Mouse (Mus musculus): ENCODE results near the gene Mrpl19. TPM values are rescaled to one million over a fixed set of nuclear protein-coding genes. Genes with fewer than 3 reads are reported as not detected.

Mrpl19 gene
- polyA plus RNA-seq (2014; fragmentation: Nextera tagmentation; extraction: Ambion mirVana), result 41.7 and 41.8 TPM in 2 replicates

- H3K9me3 ChIP-seq (ENCODE audit: control insufficient read depth, low read length), result no peaks in the 10 kb centered on the region
- under 1% methylated on average over 44 of the region's 44 CpGs for WGBS
- H3K4me1 ChIP-seq (replicated peaks; ENCODE audit: control insufficient read depth, insufficient read depth, low read length), result peaks cover 10% of the 10 kb centered on the region
- peak; percentile 97 for DNase-seq (ENCODE audit: low spot score)
- H3K36me3 ChIP-seq (replicated peaks; ENCODE audit: control insufficient read depth, insufficient read depth), result peaks cover 34% of the 10 kb centered on the region
- no peak within 1 kb of the TSS for H3K27ac ChIP-seq
- H3K9ac ChIP-seq, result peak within 1 kb of the TSS; percentile 73
- peak; percentile 98 for ATAC-seq (ENCODE audit: low FRiP score)
- peak within 1 kb of the TSS; percentile 77 for H3K4me2 ChIP-seq (replicated peaks)
- no peaks in the 10 kb centered on the region for H3K27me3 ChIP-seq (ENCODE audit: control insufficient read depth, insufficient read depth, low read length)
- H3K4me3 ChIP-seq (replicated peaks; ENCODE audit: low read length), result peak within 1 kb of the TSS; percentile 86
Observed at GRCm38 (mm10) chr6:81965296-81966067, at the start of gene Mrpl19. Gene Mrpl19 (minus strand): TSS chr6:81965958.

GRCm38 (mm10) chr6:82012392-82012791 is 46.6 kb upstream of the Mrpl19 start:
- no peak overlapping the region for H3K27ac ChIP-seq
- no peaks in the 10 kb centered on the region for H3K9me3 ChIP-seq (ENCODE audit: control insufficient read depth, low read length)
- no peaks in the 10 kb centered on the region for H3K36me3 ChIP-seq (replicated peaks; ENCODE audit: control insufficient read depth, insufficient read depth)
- DNase-seq (ENCODE audit: low spot score), result no peak
- H3K4me2 ChIP-seq (replicated peaks), result no peak overlapping the region
- H3K27me3 ChIP-seq (ENCODE audit: control insufficient read depth, insufficient read depth, low read length), result no peaks in the 10 kb centered on the region
- no peaks in the 10 kb centered on the region for H3K4me1 ChIP-seq (replicated peaks; ENCODE audit: control insufficient read depth, insufficient read depth, low read length)
- H3K9ac ChIP-seq, result no peak overlapping the region
- 41% methylated on average over 1 of the region's 1 CpGs for WGBS
- no peak for ATAC-seq (ENCODE audit: low FRiP score)
- no peak overlapping the region for H3K4me3 ChIP-seq (replicated peaks; ENCODE audit: low read length)

GRCm38 (mm10) chr6:81990049-81990810 is 24.5 kb upstream of the Mrpl19 start:
- ATAC-seq (ENCODE audit: low FRiP score) (no peak), DNase-seq (ENCODE audit: low spot score) (no peak)
- Histone ChIP-seq H3K9ac (no peak overlapping the region), H3K27ac (no peak overlapping the region), H3K4me3 (replicated peaks; ENCODE audit: low read length) (no peak overlapping the region), H3K27me3 (ENCODE audit: control insufficient read depth, insufficient read depth, low read length) (no peaks in the 10 kb centered on the region), H3K36me3 (replicated peaks; ENCODE audit: control insufficient read depth, insufficient read depth) (no peaks in the 10 kb centered on the region), H3K4me2 (replicated peaks) (no peak overlapping the region), H3K9me3 (ENCODE audit: control insufficient read depth, low read length) (no peaks in the 10 kb centered on the region), H3K4me1 (replicated peaks; ENCODE audit: control insufficient read depth, insufficient read depth, low read length) (no peaks in the 10 kb centered on the region; the same call in 1 of the 2 replicates)
- 51% methylated on average over 20 of the region's 20 CpGs for WGBS

GRCm38 (mm10) chr6:81988341-81988740 is 22.6 kb upstream of the Mrpl19 start:
- Histone ChIP-seq H3K4me2 (replicated peaks) (no peak overlapping the region), H3K9ac (no peak overlapping the region), H3K4me3 (replicated peaks; ENCODE audit: low read length) (no peak overlapping the region), H3K36me3 (replicated peaks; ENCODE audit: control insufficient read depth, insufficient read depth) (no peaks in the 10 kb centered on the region), H3K9me3 (ENCODE audit: control insufficient read depth, low read length) (no peaks in the 10 kb centered on the region), H3K27ac (no peak overlapping the region), H3K27me3 (ENCODE audit: control insufficient read depth, insufficient read depth, low read length) (no peaks in the 10 kb centered on the region), H3K4me1 (replicated peaks; ENCODE audit: control insufficient read depth, insufficient read depth, low read length) (no peaks in the 10 kb centered on the region; the same call in 1 of the 2 replicates)
- DNase-seq (ENCODE audit: low spot score) (no peak), ATAC-seq (ENCODE audit: low FRiP score) (no peak)
- 91% methylated on average over 5 of the region's 5 CpGs for WGBS

- no peaks in the 10 kb centered on the region for H3K9me3 ChIP-seq (ENCODE audit: control insufficient read depth, low read length)
- H3K4me2 ChIP-seq (replicated peaks), result no peak overlapping the region
- H3K4me1 ChIP-seq (replicated peaks; ENCODE audit: control insufficient read depth, insufficient read depth, low read length), result no peaks in the 10 kb centered on the region; the same call in 1 of the 2 replicates
- H3K9ac ChIP-seq, result no peak overlapping the region
- no peak overlapping the region for H3K4me3 ChIP-seq (replicated peaks; ENCODE audit: low read length)
- no peak overlapping the region for H3K27ac ChIP-seq
- no peaks in the 10 kb centered on the region for H3K27me3 ChIP-seq (ENCODE audit: control insufficient read depth, insufficient read depth, low read length)
- H3K36me3 ChIP-seq (replicated peaks; ENCODE audit: control insufficient read depth, insufficient read depth), result no peaks in the 10 kb centered on the region
- 54% methylated on average over 3 of the region's 3 CpGs for WGBS
- DNase-seq (ENCODE audit: low spot score) (no peak), ATAC-seq (ENCODE audit: low FRiP score) (no peak)
Observed at GRCm38 (mm10) chr6:81987580-81987979, 21.8 kb upstream of the Mrpl19 start.

- H3K4me1 ChIP-seq (replicated peaks; ENCODE audit: control insufficient read depth, insufficient read depth, low read length), result no peaks in the 10 kb centered on the region; the same call in 1 of the 2 replicates
- 1% methylated on average over 9 of the region's 9 CpGs for WGBS
- no peak overlapping the region for H3K4me2 ChIP-seq (replicated peaks)
- H3K9me3 ChIP-seq (ENCODE audit: control insufficient read depth, low read length), result no peaks in the 10 kb centered on the region
- H3K27ac ChIP-seq, result no peak overlapping the region
- H3K9ac ChIP-seq, result no peak overlapping the region
- no peak overlapping the region for H3K4me3 ChIP-seq (replicated peaks; ENCODE audit: low read length)
- no peaks in the 10 kb centered on the region for H3K36me3 ChIP-seq (replicated peaks; ENCODE audit: control insufficient read depth, insufficient read depth)
- peak; percentile 66; the same call in 1 of the 2 replicates for ATAC-seq (ENCODE audit: low FRiP score)
- peak; percentile 87 for DNase-seq (ENCODE audit: low spot score)
- no peaks in the 10 kb centered on the region for H3K27me3 ChIP-seq (ENCODE audit: control insufficient read depth, insufficient read depth, low read length)
Observed at GRCm38 (mm10) chr6:81987010-81987409, 21.3 kb upstream of the Mrpl19 start.

- H3K27ac ChIP-seq, result no peak overlapping the region
- H3K9me3 ChIP-seq (ENCODE audit: control insufficient read depth, low read length), result no peaks in the 10 kb centered on the region
- DNase-seq (ENCODE audit: low spot score) (no peak), ATAC-seq (ENCODE audit: low FRiP score) (no peak)
- no peaks in the 10 kb centered on the region; the same call in 1 of the 2 replicates for H3K4me1 ChIP-seq (replicated peaks; ENCODE audit: control insufficient read depth, insufficient read depth, low read length)
- H3K36me3 ChIP-seq (replicated peaks; ENCODE audit: control insufficient read depth, insufficient read depth), result no peaks in the 10 kb centered on the region
- WGBS, result 58% methylated on average over 5 of the region's 5 CpGs
- H3K9ac ChIP-seq, result no peak overlapping the region
- H3K4me3 ChIP-seq (replicated peaks; ENCODE audit: low read length), result no peak overlapping the region
- H3K27me3 ChIP-seq (ENCODE audit: control insufficient read depth, insufficient read depth, low read length), result no peaks in the 10 kb centered on the region
- no peak overlapping the region for H3K4me2 ChIP-seq (replicated peaks)
Observed at GRCm38 (mm10) chr6:81986599-81986998, 20.8 kb upstream of the Mrpl19 start.

GRCm38 (mm10) chr6:81986171-81986570 is 20.4 kb upstream of the Mrpl19 start:
- no peak overlapping the region for H3K4me3 ChIP-seq (replicated peaks; ENCODE audit: low read length)
- no peak overlapping the region for H3K27ac ChIP-seq
- H3K27me3 ChIP-seq (ENCODE audit: control insufficient read depth, insufficient read depth, low read length), result no peaks in the 10 kb centered on the region
- H3K4me2 ChIP-seq (replicated peaks), result no peak overlapping the region
- DNase-seq (ENCODE audit: low spot score), result no peak
- no peaks in the 10 kb centered on the region for H3K36me3 ChIP-seq (replicated peaks; ENCODE audit: control insufficient read depth, insufficient read depth)
- H3K9me3 ChIP-seq (ENCODE audit: control insufficient read depth, low read length), result no peaks in the 10 kb centered on the region
- ATAC-seq (ENCODE audit: low FRiP score), result no peak
- no peaks in the 10 kb centered on the region; the same call in 1 of the 2 replicates for H3K4me1 ChIP-seq (replicated peaks; ENCODE audit: control insufficient read depth, insufficient read depth, low read length)
- H3K9ac ChIP-seq, result no peak overlapping the region
- 90% methylated on average over 8 of the region's 8 CpGs for WGBS

- H3K27me3 ChIP-seq (ENCODE audit: control insufficient read depth, insufficient read depth, low read length), result no peaks in the 10 kb centered on the region
- DNase-seq (ENCODE audit: low spot score) (no peak), ATAC-seq (ENCODE audit: low FRiP score) (no peak)
- no peaks in the 10 kb centered on the region for H3K4me1 ChIP-seq (replicated peaks; ENCODE audit: control insufficient read depth, insufficient read depth, low read length)
- no peak overlapping the region for H3K27ac ChIP-seq
- no peak overlapping the region for H3K9ac ChIP-seq
- H3K4me3 ChIP-seq (replicated peaks; ENCODE audit: low read length), result no peak overlapping the region
- 87% methylated on average over 4 of the region's 4 CpGs for WGBS
- H3K4me2 ChIP-seq (replicated peaks), result no peak overlapping the region
- no peaks in the 10 kb centered on the region for H3K9me3 ChIP-seq (ENCODE audit: control insufficient read depth, low read length)
- no peaks in the 10 kb centered on the region for H3K36me3 ChIP-seq (replicated peaks; ENCODE audit: control insufficient read depth, insufficient read depth)
Observed at GRCm38 (mm10) chr6:81979286-81979685, 13.5 kb upstream of the Mrpl19 start.
